Mouse (Mus musculus) yolk sac, embryonic 10.5 days (tissue): ENCODE measurements around the gene Txnrd1.
A peak's percentile ranks its signal among the peaks of the same experiment; 100 is the strongest.

Experiments
- DNase-seq: peaks from one replicate; pipeline ENCODE4 v3.0.0-alpha.2; 2017; ENCODE audit warnings: low spot score

Txnrd1 gene

DNA sequence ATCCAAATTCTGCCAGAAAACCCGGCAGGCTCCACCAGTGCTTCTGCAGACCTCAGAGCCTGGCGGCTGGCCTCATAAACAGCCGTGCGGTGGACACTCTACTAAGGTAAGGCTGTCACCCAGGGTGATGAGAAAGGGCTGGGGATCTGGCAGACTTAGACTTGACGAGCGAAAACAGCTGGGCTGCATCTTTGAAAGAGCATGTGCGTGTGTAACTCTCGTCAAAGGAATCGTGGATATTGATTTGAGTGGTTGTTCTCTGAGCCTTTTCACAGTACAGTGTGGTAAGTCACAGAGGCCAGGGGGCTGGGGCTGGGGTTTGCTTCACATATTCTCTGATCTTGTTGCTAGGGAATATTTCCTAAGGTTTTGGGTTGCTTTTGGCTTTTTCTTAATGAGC is at the start of gene Txnrd1:
Txnrd1 (plus strand) TSS at position 26 of the 400 bp plus-strand sequence.
- no peak for DNase-seq

DNA sequence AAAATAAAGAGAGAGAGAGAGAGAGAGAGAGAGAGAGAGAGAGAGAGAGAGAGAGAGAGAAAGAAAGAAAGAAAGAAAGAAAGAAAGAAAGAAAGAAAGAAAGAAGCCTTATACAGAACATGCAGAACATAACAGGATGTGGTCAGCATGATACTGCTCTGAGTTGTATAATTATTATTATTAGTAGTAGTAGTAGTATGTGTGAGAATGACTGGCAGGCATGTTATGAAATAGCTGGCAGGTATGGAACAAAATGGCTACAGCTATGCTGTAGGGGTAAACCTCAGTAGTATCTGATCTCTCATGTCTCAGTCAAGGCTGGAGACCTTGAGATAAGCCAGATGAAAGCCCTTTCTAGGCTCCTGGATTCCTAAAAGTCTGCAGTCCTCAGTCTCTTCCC is 44.6 kb upstream of the Txnrd1 start:
- no peak for DNase-seq

DNA sequence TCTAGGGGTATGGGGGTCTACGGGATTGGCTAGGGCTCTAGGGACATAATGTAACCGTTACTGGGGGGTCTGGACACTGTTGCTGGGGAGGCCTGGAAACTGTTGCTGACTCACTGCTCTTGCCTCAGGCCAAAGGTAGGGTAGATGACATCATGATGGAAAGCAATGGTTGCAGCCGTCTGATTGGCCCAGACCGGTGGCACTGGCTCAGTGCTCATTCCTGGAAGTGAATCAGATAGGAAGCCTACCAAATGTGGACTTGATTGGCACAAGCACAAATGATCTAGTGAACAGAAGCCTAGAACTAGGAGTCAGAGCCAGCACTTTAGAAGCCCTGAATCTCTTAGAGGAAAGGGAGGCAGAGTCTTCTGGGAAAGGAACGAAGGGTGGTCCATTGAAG is 43.2 kb upstream of the Txnrd1 start:
- no peak for DNase-seq

- no peak for DNase-seq
These were observed 42.0 kb upstream of the Txnrd1 start for GRCm38 (mm10) chr10:82791713-82792112.

DNA sequence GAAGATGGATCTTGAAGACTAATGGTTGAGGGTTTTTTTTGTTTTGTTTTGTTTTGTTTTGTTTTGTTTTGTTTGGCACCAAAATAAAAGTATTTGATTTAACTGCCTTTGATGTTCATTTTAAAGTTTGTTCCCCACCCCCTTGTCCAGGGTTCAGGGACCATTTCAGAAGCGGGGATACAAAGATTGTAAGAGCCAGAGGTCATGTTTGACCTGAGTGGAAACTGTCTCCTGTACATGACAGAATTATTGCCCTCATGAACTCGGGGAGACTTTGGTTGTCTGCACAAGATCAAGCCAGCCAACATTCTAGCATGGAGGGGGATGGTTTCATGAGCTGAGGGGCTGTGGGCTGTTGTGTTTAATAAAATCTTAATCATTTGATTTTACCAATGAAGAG is 41.4 kb upstream of the Txnrd1 start:
- DNase-seq = no peak

DNA sequence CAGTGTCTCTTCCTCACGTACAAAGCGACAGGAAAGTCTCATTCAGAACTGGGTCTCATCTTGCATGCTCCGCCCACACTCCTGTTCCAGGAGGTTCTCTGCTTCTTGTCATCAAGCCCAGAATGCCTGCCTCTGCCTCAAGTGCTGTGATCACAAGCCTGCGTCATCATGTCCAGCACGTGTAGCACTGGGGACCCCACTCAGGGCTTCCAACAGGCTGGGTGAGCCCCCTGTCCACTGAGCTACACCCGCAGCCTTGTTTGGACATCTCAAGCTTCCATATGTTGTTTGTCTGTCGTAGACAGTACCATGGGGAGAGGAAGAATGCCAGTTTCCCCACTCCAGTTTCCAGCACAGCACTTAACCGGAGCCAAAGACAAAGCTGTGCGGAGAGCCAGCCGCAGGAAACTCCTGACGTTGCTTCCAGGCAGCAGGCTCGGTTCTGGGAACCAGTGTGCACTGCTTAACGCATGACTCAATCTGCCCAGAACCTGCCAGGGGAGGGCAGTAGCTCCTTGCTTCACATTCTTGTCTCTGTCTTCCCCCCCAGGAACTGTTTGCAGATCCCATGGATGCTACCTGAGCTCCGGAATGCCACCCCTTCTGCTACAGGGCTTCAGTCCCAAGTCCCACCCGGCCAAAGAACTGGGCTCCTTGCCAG is 38.5 kb upstream of the Txnrd1 start:
- DNase-seq = no peak

- no peak for DNase-seq
These were observed 38.0 kb upstream of the Txnrd1 start for GRCm38 (mm10) chr10:82795767-82796166.

DNA sequence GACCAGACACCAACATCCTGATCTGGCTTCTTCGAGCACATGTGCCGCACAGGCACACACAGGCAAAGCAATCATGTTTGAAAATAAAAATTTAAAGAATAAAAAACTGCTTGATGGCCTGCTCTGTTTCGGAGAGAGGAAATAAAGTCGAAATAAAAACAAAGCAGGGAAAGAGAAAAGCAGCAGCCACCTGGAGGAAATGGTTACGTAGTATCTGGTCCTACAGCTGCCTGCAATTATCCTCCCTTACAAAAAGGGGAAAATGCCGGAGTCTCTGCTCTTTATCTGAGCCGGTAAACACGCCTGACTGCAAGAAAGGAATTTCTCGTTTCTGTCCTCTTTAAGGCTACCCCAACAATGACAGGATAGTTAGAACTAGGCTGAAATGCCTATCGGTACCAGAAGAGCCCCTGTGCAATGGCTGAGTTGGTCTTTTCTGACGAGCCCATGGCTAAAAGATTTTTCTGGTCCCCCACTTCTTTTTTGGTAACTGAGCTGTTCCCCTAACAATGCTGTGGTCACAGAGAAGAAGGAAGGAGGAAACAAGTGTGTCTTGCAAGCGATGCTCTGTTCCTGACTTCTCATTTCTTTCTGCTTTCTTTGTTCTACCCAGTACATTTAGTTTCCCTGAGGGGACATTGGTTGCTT is 37.2 kb upstream of the Txnrd1 start:
- no peak for DNase-seq

DNA sequence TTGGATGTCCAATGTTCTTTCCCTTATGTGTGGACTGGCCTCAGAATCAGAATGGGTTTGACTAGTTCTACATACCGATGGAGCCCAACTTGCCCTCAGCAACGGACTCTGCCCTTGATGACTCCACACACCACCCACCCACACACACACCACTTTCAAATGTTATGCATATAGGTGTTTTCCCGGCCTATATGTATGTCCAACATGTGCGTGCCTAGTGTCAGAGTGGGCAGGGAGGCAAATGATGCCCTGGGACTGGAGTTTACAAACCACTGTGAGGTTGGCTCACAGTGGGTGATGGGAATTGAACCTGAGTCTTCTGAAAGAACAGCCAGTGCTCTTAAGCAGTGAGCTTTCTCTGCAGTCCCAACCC is 36.6 kb upstream of the Txnrd1 start:
- no peak for DNase-seq

DNA sequence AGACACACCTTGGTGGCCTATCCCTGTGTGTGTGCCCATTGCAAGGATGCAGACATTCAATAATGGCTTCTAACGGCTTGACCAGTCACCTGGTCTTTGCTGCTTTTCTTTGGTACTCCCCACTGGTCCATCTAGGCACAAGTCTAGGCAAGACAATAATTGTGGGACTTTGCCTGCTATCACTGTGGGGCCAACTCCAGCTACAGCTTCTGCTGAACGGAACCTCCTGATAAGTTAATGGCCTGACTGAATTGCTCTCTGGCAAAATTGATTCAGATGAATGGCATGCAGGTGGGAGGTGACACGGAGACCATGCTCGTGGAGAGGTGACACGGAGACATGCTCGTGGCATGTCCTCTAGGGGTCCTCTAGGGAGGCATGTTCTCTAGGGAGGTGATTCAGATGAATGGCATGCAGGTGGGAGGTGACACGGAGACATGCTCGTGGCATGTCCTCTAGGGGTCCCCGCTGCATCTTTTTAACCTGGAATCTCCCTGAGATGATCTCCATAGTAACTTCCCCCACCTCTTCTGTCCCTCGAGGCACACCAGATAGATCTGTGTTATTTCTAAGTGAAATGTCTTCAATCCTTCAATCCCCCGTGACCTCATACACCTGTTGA is 35.3 kb upstream of the Txnrd1 start:
- no peak for DNase-seq

DNA sequence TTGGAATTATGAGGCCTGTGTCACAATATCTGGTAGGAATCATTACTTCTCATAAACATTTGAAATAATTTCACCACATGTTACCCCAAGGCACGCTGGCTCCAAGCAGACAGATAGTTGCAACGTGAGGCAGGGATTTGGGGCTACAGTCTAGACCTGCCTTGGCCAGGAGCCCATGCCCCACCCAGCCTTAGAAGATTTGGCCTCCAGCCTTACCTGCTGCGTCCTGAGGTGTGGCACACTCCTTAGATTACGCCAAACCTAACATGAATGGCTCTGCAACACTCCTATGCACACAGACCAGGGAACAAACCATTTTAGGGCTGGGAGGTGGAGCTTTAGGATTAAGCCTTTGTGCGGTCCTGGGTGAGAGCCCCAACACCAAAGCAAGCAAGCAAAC is 33.7 kb upstream of the Txnrd1 start:
- no peak for DNase-seq

- DNase-seq = no peak
These were observed 29.4 kb upstream of the Txnrd1 start for GRCm38 (mm10) chr10:82804396-82804795.

- no peak for DNase-seq
These were observed 28.6 kb upstream of the Txnrd1 start for GRCm38 (mm10) chr10:82805111-82805510.

- no peak for DNase-seq
These were observed 27.3 kb upstream of the Txnrd1 start for GRCm38 (mm10) chr10:82806414-82806813.

- no peak for DNase-seq
These were observed 26.5 kb upstream of the Txnrd1 start for GRCm38 (mm10) chr10:82807238-82807637.

DNA sequence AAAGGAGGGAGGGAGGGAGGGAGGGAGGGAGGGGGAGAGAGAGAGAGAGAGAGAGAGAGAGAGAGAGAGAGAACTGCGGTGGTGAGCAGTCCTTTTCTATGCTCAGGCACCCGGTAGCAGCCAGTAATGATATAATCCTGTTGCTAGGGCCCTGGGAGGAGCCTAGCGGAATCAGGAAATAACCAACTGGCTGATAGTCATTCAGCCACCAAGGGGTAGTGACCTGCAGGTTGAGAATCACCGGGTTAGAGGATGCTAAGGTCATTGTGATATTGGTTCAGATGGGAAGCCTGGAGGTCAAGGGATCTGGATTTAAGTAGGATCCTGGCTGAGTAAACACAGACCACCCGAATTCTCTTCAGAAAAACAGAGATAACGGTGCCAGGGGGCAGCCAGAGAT is 25.6 kb upstream of the Txnrd1 start:
- DNase-seq = no peak

- DNase-seq = no peak
These were observed 24.9 kb upstream of the Txnrd1 start for GRCm38 (mm10) chr10:82808891-82809290.

- no peak for DNase-seq
These were observed 24.4 kb upstream of the Txnrd1 start for GRCm38 (mm10) chr10:82809352-82809751.

DNA sequence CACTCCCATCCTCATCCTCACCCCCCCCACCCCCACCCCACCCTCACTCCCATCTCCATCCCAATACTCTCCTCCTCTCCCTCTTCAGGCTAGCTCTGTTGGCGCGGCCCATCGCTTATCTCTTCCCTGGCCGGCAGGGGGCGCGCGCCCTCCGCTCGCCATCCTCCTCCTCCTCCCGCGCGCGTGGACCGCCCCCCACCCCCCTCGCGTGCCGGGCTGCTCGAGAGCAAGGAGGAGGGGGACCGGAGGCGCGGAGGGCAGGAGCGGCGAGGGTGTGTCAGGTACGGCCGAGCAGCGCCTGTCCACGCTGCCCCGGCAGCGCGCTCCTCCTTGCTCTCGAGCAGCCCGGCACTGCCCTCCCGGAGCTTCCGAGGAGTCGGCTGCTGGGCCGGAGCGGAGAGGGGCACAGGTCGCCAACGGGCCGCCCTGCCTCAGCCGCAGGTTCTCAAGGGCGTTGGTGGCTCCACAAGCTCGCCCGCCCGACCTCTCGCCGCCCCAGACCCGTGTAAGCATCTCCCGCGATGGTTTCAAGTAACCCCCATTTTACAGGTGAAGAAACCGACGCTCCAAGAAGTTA is 21.8 kb upstream of the Txnrd1 start:
- DNase-seq = peak; percentile 62

DNA sequence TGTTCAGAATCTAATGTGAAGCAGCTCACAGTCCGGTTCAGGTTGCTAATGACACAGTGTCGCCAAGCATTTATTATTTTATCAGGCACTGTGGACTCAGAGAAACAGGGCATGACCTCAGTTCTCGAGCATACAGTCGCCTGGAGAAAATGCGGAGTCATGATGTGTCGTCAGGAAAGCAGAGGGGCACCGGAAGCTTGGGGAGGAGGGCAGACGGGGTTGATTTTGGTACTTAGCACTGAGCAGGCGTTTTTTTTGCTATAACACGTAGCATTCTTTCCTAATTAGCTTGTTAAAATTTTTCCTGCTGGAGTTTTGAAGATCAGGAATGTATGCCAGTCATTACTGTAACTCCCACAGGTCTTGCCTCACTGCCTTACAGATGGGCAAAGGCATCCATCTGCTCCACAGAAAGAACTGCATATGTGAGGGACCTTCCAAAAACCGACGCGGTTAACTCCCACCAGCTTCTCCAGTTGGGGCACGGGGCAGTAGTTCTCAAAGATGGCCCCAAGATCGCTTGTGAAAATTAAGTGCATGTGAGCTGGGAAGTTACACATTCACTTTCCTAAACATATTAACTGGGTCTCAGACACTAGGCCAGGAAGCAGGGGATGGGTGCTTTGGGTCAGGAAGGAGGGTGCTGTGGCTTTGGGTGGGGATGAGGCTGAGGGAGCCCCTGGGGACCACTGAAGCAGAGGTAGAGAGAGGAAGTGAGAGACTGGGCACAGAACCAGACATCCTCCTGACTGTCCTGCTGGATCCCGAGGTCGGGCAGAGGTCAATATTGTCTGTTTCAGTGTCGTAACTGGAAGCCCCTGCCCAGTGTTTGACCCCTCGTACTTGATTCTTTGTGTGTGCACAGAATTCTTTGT is 19.4 kb upstream of the Txnrd1 start:
- peak; percentile 47 for DNase-seq

GRCm38 (mm10) chr10:82816441-82816840 is 17.3 kb upstream of the Txnrd1 start:
- no peak for DNase-seq

DNA sequence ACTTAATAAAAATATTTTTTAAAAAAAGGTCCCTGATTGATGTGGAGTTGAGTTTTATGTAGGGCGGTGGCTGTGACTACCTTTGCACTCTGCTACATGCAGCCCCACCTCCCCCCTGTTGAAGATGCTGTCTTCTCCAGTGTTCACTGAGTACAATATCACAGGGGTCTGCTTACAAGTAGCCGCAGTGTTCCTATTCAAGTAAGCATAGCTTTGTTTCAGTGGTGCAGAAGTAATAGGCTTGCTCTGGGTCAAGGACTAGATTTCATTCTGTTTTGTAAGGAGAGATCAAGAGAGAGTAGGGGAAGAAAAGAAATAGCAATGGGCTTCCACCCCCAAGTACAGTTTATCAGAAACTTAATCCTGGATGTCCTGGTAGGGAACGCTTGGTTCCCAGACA is 16.2 kb upstream of the Txnrd1 start:
- DNase-seq = no peak
